In the genomic region with DNA sequence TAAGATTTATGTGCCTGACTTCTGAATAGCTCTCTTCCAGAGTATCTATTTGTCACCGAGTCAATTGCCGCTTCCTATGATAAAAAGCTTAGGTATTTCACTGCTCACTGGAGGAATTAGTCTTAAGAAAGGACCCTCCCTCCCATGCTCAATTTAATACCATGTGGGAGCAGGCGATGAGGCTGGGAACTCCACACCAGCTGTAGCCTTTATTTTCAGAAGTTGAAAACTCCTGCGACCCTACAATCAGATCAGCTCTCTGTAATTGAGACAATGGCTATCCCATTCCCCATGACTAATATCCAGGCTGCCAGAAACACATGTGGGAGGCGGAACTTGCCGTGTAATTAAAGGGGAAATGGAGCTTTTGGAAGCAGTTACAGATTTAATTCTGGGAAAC, we compare ENCODE assay signal across 26 mouse cellular contexts.
DNase-seq lines count a peak whose midpoint lies in the region; ATAC-seq and TF ChIP-seq lines count a peak whose summit lies in the region.
"Had no signal": no experiment of that assay in that cellular context is flagged by ENCODE, and none has a peak within 500 bp of the region (broad histone marks: within the 10 kb centered on the region; RNA-seq: fewer than 3 reads in every experiment).

No protein-coding gene starts in this region.

- intact Hi-C loops in heart, postnatal 36 days (cut with DNase I): no loop called here

- H3K27ac ChIP-seq in kidney, embryonic 14.5 days (ENCODE audit: low read depth, low read length): no peak overlapping the region
- no peak overlapping the region for H3K27ac ChIP-seq in kidney, postnatal 0 days
- no peak overlapping the region for H3K27ac ChIP-seq in embryonic facial prominence, embryonic 14.5 days (replicated peaks; ENCODE audit: low read depth, low read length)
- H3K27ac ChIP-seq: embryonic facial prominence, embryonic 15.5 days; gastrocnemius, adult 2 months; hindbrain, embryonic 10.5 days; hindbrain, embryonic 14.5 days; hindbrain, postnatal 0 days had no signal

- peak; percentile 90 for ATAC-seq in kidney, embryonic 14.5 days (ENCODE audit: low FRiP score, low TSS enrichment)
- ATAC-seq in kidney, postnatal 0 days (replicated peaks; ENCODE audit: low FRiP score, low read depth): peak; percentile 71
- ATAC-seq in embryonic facial prominence, embryonic 14.5 days (ENCODE audit: low read depth): 0 out of 2 replicates have a peak, but pooled peaks have one; percentile 37
- ATAC-seq: forebrain, embryonic 14.5 days; forebrain, postnatal 0 days; hindbrain, postnatal 0 days; Patski had no signal

- no peaks in the 10 kb centered on the region for H3K4me1 ChIP-seq in kidney, embryonic 14.5 days (ENCODE audit: control insufficient read depth, insufficient read depth, low read length)
- no peaks in the 10 kb centered on the region for H3K4me1 ChIP-seq in kidney, postnatal 0 days (replicated peaks; ENCODE audit: insufficient read depth, low read length)
- no peaks in the 10 kb centered on the region for H3K4me1 ChIP-seq in embryonic facial prominence, embryonic 14.5 days (ENCODE audit: control insufficient read depth, insufficient read depth, low read length)
- H3K4me1 ChIP-seq: embryonic facial prominence, embryonic 15.5 days had no signal

- H3K4me2 ChIP-seq in kidney, embryonic 14.5 days (replicated peaks; ENCODE audit: low read depth, low read length): no peak overlapping the region; the same call in 1 of the 2 replicates
- H3K4me2 ChIP-seq in kidney, postnatal 0 days (ENCODE audit: low read length): no peak overlapping the region
- no peak overlapping the region for H3K4me2 ChIP-seq in embryonic facial prominence, embryonic 14.5 days (ENCODE audit: low read depth, low read length)
- H3K4me2 ChIP-seq: embryonic facial prominence, embryonic 15.5 days; heart, embryonic 11.5 days; hindbrain, embryonic 14.5 days had no signal

- H3K9me3 ChIP-seq in kidney, embryonic 14.5 days (ENCODE audit: control insufficient read depth, low read length): no peaks in the 10 kb centered on the region
- no peaks in the 10 kb centered on the region for H3K9me3 ChIP-seq in kidney, postnatal 0 days (replicated peaks; ENCODE audit: low read length)
- H3K9me3 ChIP-seq in embryonic facial prominence, embryonic 14.5 days (ENCODE audit: control insufficient read depth, low read length): no peaks in the 10 kb centered on the region
- H3K9me3 ChIP-seq: embryonic facial prominence, embryonic 15.5 days; hindbrain, embryonic 10.5 days had no signal

- no peaks in the 10 kb centered on the region for H3K27me3 ChIP-seq in kidney, embryonic 14.5 days (ENCODE audit: control insufficient read depth, insufficient read depth, low read length)
- H3K27me3 ChIP-seq in kidney, postnatal 0 days (ENCODE audit: insufficient read depth, low read length): no peaks in the 10 kb centered on the region
- no peaks in the 10 kb centered on the region for H3K27me3 ChIP-seq in embryonic facial prominence, embryonic 14.5 days (replicated peaks; ENCODE audit: control insufficient read depth, insufficient read depth, low read length)
- H3K27me3 ChIP-seq: CH12.LX; embryonic facial prominence, embryonic 15.5 days; Patski had no signal

- no peak for DNase-seq in kidney, adult 8-10 months
- peak; percentile 81 for DNase-seq in kidney, postnatal 0 days (ENCODE audit: low spot score)
- DNase-seq in kidney, postnatal 25 days: no peak
- DNase-seq in embryonic facial prominence, embryonic 14.5 days (ENCODE audit: low spot score): peak; percentile 33
- no peak for DNase-seq in thymus, postnatal 10 days (ENCODE audit: low spot score in 2 of 2)
- DNase-seq in heart, postnatal 36 days: no peak
- DNase-seq: adrenal gland, postnatal 10 days; adrenal gland, postnatal 36 days; B cell, adult 2 months; cerebellum, adult 11 months; cerebellum, adult 2 months; cerebellum, adult 9-11 months; cerebellum, postnatal 25 days; forebrain, postnatal 0 days; gastrocnemius, adult 2 months; gastrocnemius, postnatal 14 days had no signal

- no peak for TF ChIP-seq CTCF in kidney, postnatal 0 days (IDR thresholded peaks at IDR 0.05; ENCODE audit: low read depth)

- WGBS in kidney, embryonic 14.5 days: 28% methylated on average over 6 of the region's 6 CpGs
- WGBS in kidney, postnatal 0 days: 19% methylated on average over 6 of the region's 6 CpGs
- 46% methylated on average over 6 of the region's 6 CpGs for WGBS in embryonic facial prominence, embryonic 14.5 days

- H3K4me3 ChIP-seq in kidney, embryonic 14.5 days (ENCODE audit: low read length): no peak overlapping the region
- no peak overlapping the region for H3K4me3 ChIP-seq in kidney, postnatal 0 days (replicated peaks; ENCODE audit: low read depth, low read length)
- no peak overlapping the region for H3K4me3 ChIP-seq in embryonic facial prominence, embryonic 14.5 days (ENCODE audit: low read depth, low read length)
- H3K4me3 ChIP-seq: embryonic facial prominence, embryonic 15.5 days; gastrocnemius, adult 2 months; hindbrain, embryonic 10.5 days had no signal

- H3K9ac ChIP-seq in kidney, embryonic 14.5 days (ENCODE audit: low read depth, low read length): no peak overlapping the region
- no peak overlapping the region for H3K9ac ChIP-seq in kidney, postnatal 0 days (ENCODE audit: low read depth, low read length)
- no peak overlapping the region for H3K9ac ChIP-seq in embryonic facial prominence, embryonic 14.5 days (ENCODE audit: low read depth, low read length)
- H3K9ac ChIP-seq: embryonic facial prominence, embryonic 15.5 days; forebrain, postnatal 0 days; hindbrain, embryonic 14.5 days had no signal

- H3K36me3 ChIP-seq in kidney, embryonic 14.5 days (ENCODE audit: control insufficient read depth, insufficient read depth, low read length): no peaks in the 10 kb centered on the region
- H3K36me3 ChIP-seq in kidney, postnatal 0 days (ENCODE audit: insufficient read depth, low read length): no peaks in the 10 kb centered on the region
- H3K36me3 ChIP-seq in embryonic facial prominence, embryonic 14.5 days (ENCODE audit: control insufficient read depth, insufficient read depth, low read length): no peaks in the 10 kb centered on the region
- H3K36me3 ChIP-seq: embryonic facial prominence, embryonic 15.5 days; G1E; hindbrain, embryonic 10.5 days had no signal

Comparison
In these comparisons a context has a peak if more than half of its experiments do, and no peak if none do; other contexts are left out.
1. DNase-seq: peak in kidney, postnatal 0 days (single experiment) and embryonic facial prominence, embryonic 14.5 days (single experiment); none in kidney, adult 8-10 months (0 of 2), kidney, postnatal 25 days (0 of 2), thymus, postnatal 10 days (0 of 2) and heart, postnatal 36 days (0 of 2).
2. ATAC-seq: peak in every context shown above with its lines; median percentile 90 in kidney, embryonic 14.5 days; 71 in kidney, postnatal 0 days; 37 in embryonic facial prominence, embryonic 14.5 days.